Mouse (Mus musculus): ENCODE measurements around the gene 6330409D20Rik. TPM values are rescaled to one million over a fixed set of nuclear protein-coding genes. Genes with fewer than 3 reads are reported as not detected.

6330409D20Rik gene
- polyA plus RNA-seq (2016; fragmentation: Nextera tagmentation; extraction: Ambion mirVana), result 0.69 and 1.2 TPM in 2 replicates

DNA sequence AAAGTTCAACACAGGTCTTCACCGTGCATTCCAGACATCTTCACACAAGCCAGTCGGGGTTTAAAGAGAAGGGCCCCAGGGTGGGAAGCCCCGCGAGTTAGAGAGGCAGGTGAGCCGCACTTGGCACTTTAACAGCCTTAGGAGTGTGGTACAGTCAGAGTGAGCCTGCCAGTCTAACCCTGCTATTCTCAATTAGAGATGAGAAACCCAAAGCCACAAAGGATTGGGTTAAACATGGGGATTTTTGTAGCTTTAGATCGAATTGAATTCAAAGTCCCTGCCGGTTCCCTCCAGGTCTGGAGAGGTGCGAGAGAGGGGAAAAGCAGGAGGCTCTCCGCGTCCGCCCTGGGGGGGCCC is at the start of gene 6330409D20Rik:
Gene 6330409D20Rik (minus strand): TSS at position 101 of the 357 bp plus-strand sequence.
- DNase-seq (ENCODE audit: extremely low spot score, low spot score), result no peak
- Histone ChIP-seq H3K27ac (peak within 1 kb of the TSS; percentile 85), H3K27me3 (ENCODE audit: poor library complexity, severe bottlenecking) (peaks cover 51% of the 10 kb centered on the region), H3K9me3 (no peaks in the 10 kb centered on the region), H3K36me3 (replicated peaks) (peaks cover 25% of the 10 kb centered on the region), H3K4me3 (peak within 1 kb of the TSS; percentile 70), H3K4me1 (peaks cover 50% of the 10 kb centered on the region)
- 6% methylated on average over 11 of the region's 11 CpGs for WGBS

DNA sequence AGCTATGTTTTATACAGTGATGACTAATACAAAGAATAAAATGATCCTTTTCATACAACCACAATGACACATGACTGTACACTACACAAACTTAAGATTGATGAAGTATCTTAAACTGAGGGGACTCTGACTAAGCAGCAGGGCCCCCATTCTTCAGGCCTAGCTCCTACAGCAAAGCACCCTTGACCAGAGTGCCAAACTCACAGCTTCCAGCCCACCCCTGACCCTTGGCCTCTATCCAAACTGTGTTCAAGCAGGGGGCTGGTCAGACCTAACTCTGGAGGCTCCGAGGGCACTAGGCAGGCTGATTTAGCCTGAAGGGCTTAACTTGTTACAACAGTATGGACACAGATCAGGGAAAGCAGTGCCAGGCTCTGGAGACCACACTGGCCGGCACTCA is 47.8 kb upstream of the 6330409D20Rik start:
- Histone ChIP-seq H3K9me3 (no peaks in the 10 kb centered on the region), H3K4me1 (peaks cover 9% of the 10 kb centered on the region), H3K36me3 (replicated peaks) (peaks cover 5% of the 10 kb centered on the region; the same call in 1 of the 2 replicates), H3K27me3 (ENCODE audit: poor library complexity, severe bottlenecking) (no peaks in the 10 kb centered on the region), H3K27ac (no peak overlapping the region), H3K4me3 (no peak overlapping the region)
- DNase-seq (ENCODE audit: extremely low spot score, low spot score), result no peak
- 59% methylated on average over 2 of the region's 2 CpGs for WGBS

DNA sequence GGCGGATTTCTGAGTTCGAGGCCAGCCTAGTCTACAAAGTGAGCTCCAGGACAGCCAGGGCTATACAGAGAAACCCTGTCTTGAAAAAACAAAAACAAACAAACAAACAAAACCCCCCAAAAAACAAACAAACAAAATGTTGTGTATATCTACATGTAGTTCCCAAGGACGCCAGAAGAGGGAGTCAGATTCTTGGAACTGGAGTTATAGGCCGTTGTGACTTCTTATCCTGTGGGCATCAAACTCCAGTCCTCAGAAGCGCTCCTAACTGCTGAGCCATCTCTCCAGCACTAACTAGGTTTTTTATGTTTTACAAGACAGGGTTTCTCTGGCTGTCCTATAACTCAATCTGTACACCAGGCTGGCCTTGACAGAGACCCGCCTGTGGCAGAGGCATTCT is 46.4 kb upstream of the 6330409D20Rik start:
- Histone ChIP-seq H3K4me3 (no peak overlapping the region), H3K4me1 (peaks cover 9% of the 10 kb centered on the region), H3K36me3 (replicated peaks) (0 out of 2 replicates have a peak, but pooled peaks cover 3% of the 10 kb centered on the region), H3K27me3 (ENCODE audit: poor library complexity, severe bottlenecking) (no peaks in the 10 kb centered on the region), H3K9me3 (no peaks in the 10 kb centered on the region), H3K27ac (no peak overlapping the region)
- DNase-seq (ENCODE audit: extremely low spot score, low spot score), result no peak
- 63% methylated on average over 6 of the region's 6 CpGs for WGBS

DNA sequence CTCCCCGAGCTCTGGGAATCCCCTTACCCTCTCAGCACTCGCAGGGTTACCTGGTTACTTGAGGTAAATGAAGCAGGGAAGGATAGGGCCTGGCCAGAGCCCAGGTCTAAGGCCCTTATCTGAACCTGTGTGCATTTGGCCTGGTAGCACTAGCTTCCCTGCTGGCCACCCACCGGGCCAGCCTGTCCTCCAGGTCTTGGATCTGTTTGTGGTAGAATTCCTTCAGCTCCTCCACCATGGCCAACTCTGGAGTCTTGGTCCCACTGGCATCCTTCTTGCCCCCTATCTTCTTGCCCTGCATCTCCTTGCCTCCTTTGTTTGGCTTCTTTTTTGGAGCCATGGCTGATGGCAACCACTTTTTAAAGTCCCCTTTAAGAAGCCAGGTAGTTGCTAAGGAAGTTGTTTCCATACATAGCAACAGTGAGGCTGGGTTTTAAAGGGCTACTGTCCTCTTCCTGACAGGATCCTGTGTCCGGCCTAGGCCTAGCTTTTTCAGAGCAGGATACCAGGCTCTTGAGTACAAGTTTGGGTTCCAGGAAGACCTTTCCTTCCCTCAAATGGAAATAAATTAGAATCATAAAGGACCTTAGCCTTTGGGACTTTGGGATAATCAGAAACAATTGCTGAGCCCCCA is 43.3 kb upstream of the 6330409D20Rik start, which contains the start of gene Cfap157:
Gene Cfap157 (minus strand): TSS at position 381 of the 634 bp plus-strand sequence.
- Histone ChIP-seq H3K4me3 (no peak within 1 kb of the TSS), H3K27ac (peak within 1 kb of the TSS; percentile 51; the same call in 1 of the 2 replicates), H3K4me1 (peaks cover 14% of the 10 kb centered on the region), H3K27me3 (ENCODE audit: poor library complexity, severe bottlenecking) (no peaks in the 10 kb centered on the region; the same call in none of the 2 replicates), H3K36me3 (replicated peaks) (no peaks in the 10 kb centered on the region), H3K9me3 (no peaks in the 10 kb centered on the region)
- 64% methylated on average over 4 of the region's 4 CpGs for whole genome bisulfite sequencing
- no peak for DNase-seq (ENCODE audit: extremely low spot score, low spot score)

DNA sequence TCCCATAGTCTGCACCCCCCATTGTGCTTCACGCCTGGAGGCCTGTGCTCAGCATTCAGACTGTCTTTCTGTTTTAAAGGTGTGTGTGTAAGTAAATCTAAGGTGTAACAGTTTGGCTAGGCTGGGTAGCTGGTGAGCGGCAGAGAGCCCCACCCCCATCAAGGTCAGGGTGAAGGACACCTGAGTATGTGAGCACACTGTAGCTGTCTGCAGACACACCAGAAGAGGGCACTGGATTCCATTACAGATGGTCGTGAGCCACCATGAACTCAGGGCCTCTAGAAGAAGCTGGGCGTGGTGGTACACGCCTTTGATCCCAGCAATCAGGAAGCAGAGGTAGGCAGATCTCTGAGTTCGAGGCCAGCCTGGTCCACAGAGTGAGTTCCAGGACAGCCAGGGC is 40.9 kb upstream of the 6330409D20Rik start:
- no peaks in the 10 kb centered on the region for H3K9me3 ChIP-seq
- 84% methylated on average over 6 of the region's 6 CpGs for WGBS
- H3K4me1 ChIP-seq, result peaks cover 20% of the 10 kb centered on the region
- no peak overlapping the region for H3K27ac ChIP-seq
- no peak for DNase-seq (ENCODE audit: extremely low spot score, low spot score)
- no peak overlapping the region for H3K4me3 ChIP-seq
- H3K27me3 ChIP-seq (ENCODE audit: poor library complexity, severe bottlenecking), result peaks cover 8% of the 10 kb centered on the region
- H3K36me3 ChIP-seq (replicated peaks), result no peaks in the 10 kb centered on the region

DNA sequence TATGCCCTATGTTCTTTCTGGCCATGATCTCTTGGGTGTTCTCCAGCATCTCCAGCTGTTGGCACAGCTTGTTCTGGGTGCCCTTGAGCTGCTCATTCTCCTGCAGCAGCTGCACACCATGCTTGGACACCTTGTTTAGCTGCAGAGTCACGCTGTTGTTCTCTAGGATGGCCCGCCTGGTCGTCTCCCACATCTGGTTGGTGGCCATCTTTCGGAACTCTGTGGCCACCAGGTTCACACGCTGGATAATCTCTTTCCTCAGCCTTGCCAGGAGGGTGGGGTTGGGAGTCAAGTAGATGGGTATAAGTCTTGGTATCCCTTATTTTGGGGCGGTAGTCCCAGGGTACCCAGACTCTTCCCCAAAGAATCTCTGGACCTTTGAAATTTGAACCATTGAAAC is 38.9 kb upstream of the 6330409D20Rik start:
- DNase-seq (ENCODE audit: extremely low spot score, low spot score), result no peak
- H3K27ac ChIP-seq, result no peak overlapping the region
- no peaks in the 10 kb centered on the region for H3K9me3 ChIP-seq
- peaks cover 38% of the 10 kb centered on the region for H3K4me1 ChIP-seq
- no peak overlapping the region for H3K4me3 ChIP-seq
- WGBS, result 87% methylated on average over 6 of the region's 6 CpGs
- no peaks in the 10 kb centered on the region for H3K36me3 ChIP-seq (replicated peaks)
- peaks cover 15% of the 10 kb centered on the region for H3K27me3 ChIP-seq (ENCODE audit: poor library complexity, severe bottlenecking)

DNA sequence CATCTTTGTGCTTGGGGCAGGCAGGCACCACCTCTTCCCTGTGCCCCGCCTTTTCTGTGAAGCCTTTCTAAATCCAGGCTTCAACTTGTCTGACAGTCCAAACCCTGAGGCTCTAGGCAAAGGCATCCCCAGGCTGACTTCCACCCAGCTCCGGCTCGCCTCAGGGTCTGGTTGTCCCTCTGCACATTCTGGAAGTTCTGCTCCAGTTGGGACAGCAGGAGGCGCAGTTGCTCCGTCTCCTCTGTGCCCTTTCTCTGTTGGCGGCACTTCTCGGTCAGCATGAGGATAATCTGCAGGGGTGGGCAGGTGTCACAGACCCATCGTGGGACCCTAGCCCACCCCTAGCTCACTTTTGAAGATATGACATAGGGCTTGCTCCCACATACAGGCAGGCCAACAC is 38.3 kb upstream of the 6330409D20Rik start:
- H3K27ac ChIP-seq, result no peak overlapping the region
- H3K27me3 ChIP-seq (ENCODE audit: poor library complexity, severe bottlenecking), result peaks cover 15% of the 10 kb centered on the region
- DNase-seq (ENCODE audit: extremely low spot score, low spot score), result peak; percentile 57
- H3K9me3 ChIP-seq, result no peaks in the 10 kb centered on the region
- H3K4me3 ChIP-seq, result no peak overlapping the region
- WGBS, result 20% methylated on average over 8 of the region's 8 CpGs
- no peaks in the 10 kb centered on the region for H3K36me3 ChIP-seq (replicated peaks)
- H3K4me1 ChIP-seq, result peaks cover 34% of the 10 kb centered on the region

DNA sequence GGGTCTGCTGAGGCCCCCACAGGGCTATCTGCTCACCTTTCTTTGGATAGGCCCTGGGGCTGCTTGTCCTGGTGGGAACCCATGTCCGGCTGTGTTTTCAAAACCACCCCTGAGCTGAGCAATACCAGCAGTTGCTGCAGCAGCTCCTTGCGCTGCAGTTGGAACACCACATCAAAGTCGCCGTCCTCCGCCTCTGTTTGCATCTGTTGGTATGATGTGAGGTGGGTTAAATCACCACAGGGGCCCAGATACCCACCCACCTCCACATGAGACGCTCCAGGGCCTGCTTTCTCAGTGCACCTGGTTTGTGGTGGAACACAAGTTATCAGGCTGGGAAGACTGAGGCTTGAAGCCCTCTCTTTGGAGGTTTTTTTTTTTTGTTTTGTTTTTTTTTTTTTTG is 37.3 kb upstream of the 6330409D20Rik start:
- Histone ChIP-seq H3K4me1 (peaks cover 30% of the 10 kb centered on the region), H3K27ac (no peak overlapping the region), H3K36me3 (replicated peaks) (no peaks in the 10 kb centered on the region), H3K27me3 (ENCODE audit: poor library complexity, severe bottlenecking) (peaks cover 15% of the 10 kb centered on the region), H3K9me3 (no peaks in the 10 kb centered on the region), H3K4me3 (no peak overlapping the region)
- no peak for DNase-seq (ENCODE audit: extremely low spot score, low spot score)
- 92% methylated on average over 6 of the region's 6 CpGs for WGBS

DNA sequence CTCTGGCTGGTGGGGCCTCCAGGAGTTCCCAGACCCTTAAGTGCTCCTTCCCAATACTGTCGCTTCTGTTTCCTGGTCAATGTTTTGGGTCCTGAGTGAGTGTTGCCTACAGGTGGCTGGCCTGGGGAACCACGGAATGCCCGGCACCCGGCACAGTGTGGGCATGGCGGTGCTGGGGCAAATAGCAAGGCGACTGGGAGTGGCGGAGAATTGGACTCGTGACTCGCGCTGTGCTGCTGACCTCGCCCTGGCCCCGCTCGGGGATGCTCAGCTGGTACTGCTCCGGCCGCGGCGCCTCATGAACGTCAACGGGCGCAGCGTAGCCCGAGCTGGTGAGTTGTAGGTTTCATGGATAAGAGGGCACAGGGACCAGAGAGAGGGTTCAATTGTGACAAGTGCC is 35.4 kb upstream of the 6330409D20Rik start:
- WGBS, result 22% methylated on average over 22 of the region's 22 CpGs
- no peak for DNase-seq (ENCODE audit: extremely low spot score, low spot score)
- peak overlapping the region; percentile 73 for H3K4me3 ChIP-seq
- peaks cover 15% of the 10 kb centered on the region for H3K27me3 ChIP-seq (ENCODE audit: poor library complexity, severe bottlenecking)
- no peaks in the 10 kb centered on the region for H3K9me3 ChIP-seq
- 0 out of 2 replicates have a peak overlapping the region, but pooled peaks have one; percentile 1 for H3K27ac ChIP-seq
- H3K36me3 ChIP-seq (replicated peaks), result no peaks in the 10 kb centered on the region
- H3K4me1 ChIP-seq, result peaks cover 40% of the 10 kb centered on the region

DNA sequence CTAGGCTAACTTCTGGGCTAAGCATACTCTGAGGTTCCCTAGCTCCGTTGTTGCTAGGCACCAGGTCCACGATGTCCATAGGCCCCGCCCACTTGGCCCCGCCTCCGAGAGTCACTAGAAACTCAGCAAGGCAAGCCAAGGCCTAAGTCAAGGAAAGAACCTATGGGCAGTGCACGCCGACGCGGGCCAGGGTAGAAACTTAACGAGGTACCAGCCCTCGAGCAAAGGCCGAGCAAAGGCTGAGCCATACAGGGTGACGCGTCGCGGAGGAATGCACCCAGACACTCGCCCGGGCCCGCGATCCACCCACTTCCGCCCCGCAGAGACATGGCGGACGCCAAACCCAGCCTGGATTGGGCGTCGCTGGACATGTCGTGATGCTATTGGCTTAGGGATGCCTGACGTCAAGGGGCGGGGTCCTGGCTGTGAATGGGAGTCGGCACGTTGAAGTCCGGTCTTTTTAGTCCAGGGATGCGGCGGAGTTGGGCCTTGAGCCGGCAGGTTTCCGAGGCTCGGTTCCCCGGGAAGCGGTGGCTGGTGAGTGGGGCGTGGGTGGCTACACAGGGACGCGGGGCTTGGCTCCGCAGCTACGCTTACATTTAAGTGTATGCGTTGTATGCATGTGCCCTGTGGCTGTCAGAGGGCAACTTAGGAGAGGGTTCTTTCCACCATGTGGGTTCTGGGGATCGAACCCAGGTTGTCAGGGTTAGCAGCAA is 34.7 kb upstream of the 6330409D20Rik start, which contains the start of the genes Ttc16 and Ptrh1:
Gene Ttc16 (minus strand): TSS at position 275 of the 716 bp plus-strand sequence.
Gene Ptrh1 (plus strand): TSS at position 428 of the 716 bp plus-strand sequence.
- Histone ChIP-seq H3K9me3 (no peaks in the 10 kb centered on the region), H3K36me3 (replicated peaks) (no peaks in the 10 kb centered on the region), H3K27ac (peak within 1 kb of the TSS; percentile 85), H3K4me1 (peaks cover 41% of the 10 kb centered on the region), H3K4me3 (peak within 1 kb of the TSS; percentile 73), H3K27me3 (ENCODE audit: poor library complexity, severe bottlenecking) (peaks cover 15% of the 10 kb centered on the region)
- DNase-seq (ENCODE audit: extremely low spot score, low spot score), result peak; percentile 98
- WGBS, result under 1% methylated on average over 46 of the region's 46 CpGs

DNA sequence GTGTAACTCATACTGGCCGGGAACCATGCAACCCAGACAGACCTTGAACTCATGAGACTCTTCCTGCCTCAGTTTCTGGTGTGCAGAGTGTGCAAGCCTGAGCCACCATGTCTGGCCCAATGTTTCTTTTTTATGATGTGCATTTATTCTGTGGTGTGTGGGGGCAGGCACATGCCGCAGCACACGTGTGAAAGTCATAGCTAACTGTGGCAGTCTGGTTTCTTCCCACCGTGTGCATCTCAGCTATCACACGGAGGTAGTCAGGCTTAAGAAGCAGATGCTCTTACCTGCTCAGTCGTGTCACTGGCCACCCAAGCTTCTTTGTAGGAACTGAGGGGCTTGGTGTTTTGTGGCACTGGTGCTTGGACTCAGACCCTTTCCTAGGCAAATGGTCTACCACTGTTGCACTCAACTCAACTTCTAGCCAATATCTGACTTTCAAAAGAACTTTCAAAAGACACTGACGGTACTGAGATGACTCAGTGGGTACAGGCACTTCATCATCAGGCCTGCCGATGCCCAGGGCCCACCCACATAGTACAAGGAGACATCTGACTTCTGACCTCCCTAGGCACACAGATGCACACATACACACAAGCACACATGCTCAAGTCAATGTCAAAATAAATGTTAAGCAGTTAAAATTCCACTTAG is 31.9 kb upstream of the 6330409D20Rik start:
- peaks cover 55% of the 10 kb centered on the region for H3K4me1 ChIP-seq

DNA sequence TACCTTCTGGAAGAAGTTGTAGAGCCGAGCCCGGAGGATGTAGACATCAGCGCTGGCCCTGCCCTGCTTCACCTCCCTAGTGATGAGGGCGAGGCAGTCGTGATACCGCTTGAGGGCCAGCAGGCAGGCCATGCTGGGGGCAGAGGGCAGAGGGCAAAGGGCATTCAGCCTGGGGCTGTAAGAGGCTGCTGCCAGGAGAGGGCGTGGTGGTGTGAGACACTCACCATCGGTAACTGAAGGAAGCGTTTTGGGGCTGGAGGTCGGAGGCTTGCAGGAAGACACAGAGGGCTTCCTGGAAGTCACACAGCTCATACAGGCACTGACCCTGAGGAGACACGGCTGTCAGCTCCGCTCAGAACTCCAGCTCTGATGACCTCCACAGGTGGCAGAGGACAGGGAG is 31.1 kb upstream of the 6330409D20Rik start:
- WGBS, result 32% methylated on average over 12 of the region's 12 CpGs
- Histone ChIP-seq H3K36me3 (replicated peaks) (no peaks in the 10 kb centered on the region), H3K4me3 (no peak overlapping the region), H3K4me1 (peaks cover 62% of the 10 kb centered on the region), H3K9me3 (no peaks in the 10 kb centered on the region), H3K27ac (no peak overlapping the region), H3K27me3 (ENCODE audit: poor library complexity, severe bottlenecking) (peaks cover 9% of the 10 kb centered on the region)
- no peak for DNase-seq (ENCODE audit: extremely low spot score, low spot score)

More for the DNA sequence above, 31.9 kb upstream of the 6330409D20Rik start:
- Histone ChIP-seq H3K4me3 (no peak overlapping the region), H3K27me3 (ENCODE audit: poor library complexity, severe bottlenecking) (peaks cover 15% of the 10 kb centered on the region), H3K9me3 (no peaks in the 10 kb centered on the region), H3K27ac (no peak overlapping the region), H3K36me3 (replicated peaks) (no peaks in the 10 kb centered on the region)
- 85% methylated on average over 8 of the region's 8 CpGs for WGBS
- DNase-seq (ENCODE audit: extremely low spot score, low spot score), result no peak
